Mouse (Mus musculus): ENCODE data around the gene Ppp4c. TPM values are rescaled to one million over a fixed set of nuclear protein-coding genes. Genes with fewer than 3 reads are reported as not detected.

Gene Ppp4c
- polyA plus RNA-seq, 1 experiment = 130 TPM

- WGBS = 82% methylated on average over 4 of the region's 4 CpGs
- peaks cover 4% of the 10 kb centered on the region for H3K4me1 ChIP-seq (ENCODE audit: control insufficient read depth, insufficient read depth, low read length)
- H3K27ac ChIP-seq (ENCODE audit: control insufficient read depth, insufficient read depth, low read depth, low read length, poor library complexity) = no peak overlapping the region
- no peak overlapping the region for H3K4me3 ChIP-seq (replicated peaks; ENCODE audit: control insufficient read depth, low read depth, low read length)
- TF ChIP-seq POLR2A (IDR thresholded peaks at IDR 0.05; ENCODE audit: borderline replicate concordance, control insufficient read depth, low read depth, low read length) = no peak
- TF ChIP-seq CTCF (IDR thresholded peaks at IDR 0.05; ENCODE audit: control insufficient read depth, insufficient read depth, low read length) = no peak
These were observed 1.4 kb upstream of the Ppp4c start for GRCm38 (mm10) chr7:126793456-126794270.

- Histone ChIP-seq H3K27ac (ENCODE audit: control insufficient read depth, insufficient read depth, low read depth, low read length, poor library complexity) (peak overlapping the region; percentile 88), H3K4me1 (ENCODE audit: control insufficient read depth, insufficient read depth, low read length) (peaks cover 4% of the 10 kb centered on the region), H3K4me3 (replicated peaks; ENCODE audit: control insufficient read depth, low read depth, low read length) (peak overlapping the region; percentile 77)
- no peak for TF ChIP-seq CTCF (IDR thresholded peaks at IDR 0.05; ENCODE audit: control insufficient read depth, insufficient read depth, low read length)
- TF ChIP-seq POLR2A (IDR thresholded peaks at IDR 0.05; ENCODE audit: borderline replicate concordance, control insufficient read depth, low read depth, low read length) = no peak
- 29% methylated on average over 11 of the region's 11 CpGs for WGBS
These were observed 586 bp upstream of the Ppp4c start for GRCm38 (mm10) chr7:126792721-126793443.

- TF ChIP-seq POLR2A (IDR thresholded peaks at IDR 0.05; ENCODE audit: borderline replicate concordance, control insufficient read depth, low read depth, low read length) (no peak), CTCF (IDR thresholded peaks at IDR 0.05; ENCODE audit: control insufficient read depth, insufficient read depth, low read length) (no peak)
- Histone ChIP-seq H3K4me1 (ENCODE audit: control insufficient read depth, insufficient read depth, low read length) (peaks cover 3% of the 10 kb centered on the region), H3K4me3 (replicated peaks; ENCODE audit: control insufficient read depth, low read depth, low read length) (no peak overlapping the region), H3K27ac (ENCODE audit: control insufficient read depth, insufficient read depth, low read depth, low read length, poor library complexity) (no peak overlapping the region)
- 91% methylated on average over 4 of the region's 4 CpGs for WGBS
These were observed 3.2 kb downstream of the Ppp4c start for GRCm38 (mm10) chr7:126789141-126789540.

GRCm38 (mm10) chr7:126786142-126786541 lies 6.2 kb downstream of the Ppp4c start:
- Histone ChIP-seq H3K4me1 (ENCODE audit: control insufficient read depth, insufficient read depth, low read length) (peaks cover 1% of the 10 kb centered on the region; the same call in 1 of the 2 replicates), H3K4me3 (replicated peaks; ENCODE audit: control insufficient read depth, low read depth, low read length) (no peak overlapping the region), H3K27ac (ENCODE audit: control insufficient read depth, insufficient read depth, low read depth, low read length, poor library complexity) (no peak overlapping the region)
- WGBS = 81% methylated on average over 14 of the region's 14 CpGs
- TF ChIP-seq POLR2A (IDR thresholded peaks at IDR 0.05; ENCODE audit: borderline replicate concordance, control insufficient read depth, low read depth, low read length) (no peak), CTCF (IDR thresholded peaks at IDR 0.05; ENCODE audit: control insufficient read depth, insufficient read depth, low read length) (no peak)

- 87% methylated on average over 4 of the region's 4 CpGs for WGBS
- no peak for TF ChIP-seq CTCF (IDR thresholded peaks at IDR 0.05; ENCODE audit: control insufficient read depth, insufficient read depth, low read length)
- TF ChIP-seq POLR2A (IDR thresholded peaks at IDR 0.05; ENCODE audit: borderline replicate concordance, control insufficient read depth, low read depth, low read length) = no peak
- H3K4me1 ChIP-seq (ENCODE audit: control insufficient read depth, insufficient read depth, low read length) = peaks cover 2% of the 10 kb centered on the region; the same call in 1 of the 2 replicates
- H3K27ac ChIP-seq (ENCODE audit: control insufficient read depth, insufficient read depth, low read depth, low read length, poor library complexity) = no peak overlapping the region
- no peak overlapping the region for H3K4me3 ChIP-seq (replicated peaks; ENCODE audit: control insufficient read depth, low read depth, low read length)
These were observed 7.2 kb downstream of the Ppp4c start for GRCm38 (mm10) chr7:126785056-126785455.

GRCm38 (mm10) chr7:126784469-126784868 lies 7.8 kb downstream of the Ppp4c start:
- H3K4me3 ChIP-seq (replicated peaks; ENCODE audit: control insufficient read depth, low read depth, low read length) = no peak overlapping the region
- no peak overlapping the region for H3K27ac ChIP-seq (ENCODE audit: control insufficient read depth, insufficient read depth, low read depth, low read length, poor library complexity)
- TF ChIP-seq CTCF (IDR thresholded peaks at IDR 0.05; ENCODE audit: control insufficient read depth, insufficient read depth, low read length) (no peak), POLR2A (IDR thresholded peaks at IDR 0.05; ENCODE audit: borderline replicate concordance, control insufficient read depth, low read depth, low read length) (no peak)
- 80% methylated on average over 7 of the region's 7 CpGs for WGBS
- H3K4me1 ChIP-seq (ENCODE audit: control insufficient read depth, insufficient read depth, low read length) = peaks cover 2% of the 10 kb centered on the region; the same call in 1 of the 2 replicates

- WGBS = 82% methylated on average over 13 of the region's 13 CpGs
- H3K4me1 ChIP-seq (ENCODE audit: control insufficient read depth, insufficient read depth, low read length) = peaks cover 5% of the 10 kb centered on the region
- no peak for TF ChIP-seq POLR2A (IDR thresholded peaks at IDR 0.05; ENCODE audit: borderline replicate concordance, control insufficient read depth, low read depth, low read length)
- no peak for TF ChIP-seq CTCF (IDR thresholded peaks at IDR 0.05; ENCODE audit: control insufficient read depth, insufficient read depth, low read length)
- no peak overlapping the region for H3K4me3 ChIP-seq (replicated peaks; ENCODE audit: control insufficient read depth, low read depth, low read length)
- no peak overlapping the region for H3K27ac ChIP-seq (ENCODE audit: control insufficient read depth, insufficient read depth, low read depth, low read length, poor library complexity)
These were observed 9.6 kb downstream of the Ppp4c start for GRCm38 (mm10) chr7:126782693-126783092.

GRCm38 (mm10) chr7:126781661-126782370 lies 10.5 kb downstream of the Ppp4c start:
- H3K4me1 ChIP-seq (ENCODE audit: control insufficient read depth, insufficient read depth, low read length) = peaks cover 5% of the 10 kb centered on the region
- no peak overlapping the region for H3K27ac ChIP-seq (ENCODE audit: control insufficient read depth, insufficient read depth, low read depth, low read length, poor library complexity)
- H3K4me3 ChIP-seq (replicated peaks; ENCODE audit: control insufficient read depth, low read depth, low read length) = no peak overlapping the region
- no peak for TF ChIP-seq POLR2A (IDR thresholded peaks at IDR 0.05; ENCODE audit: borderline replicate concordance, control insufficient read depth, low read depth, low read length)
- TF ChIP-seq CTCF (IDR thresholded peaks at IDR 0.05; ENCODE audit: control insufficient read depth, insufficient read depth, low read length) = no peak
- 82% methylated on average over 11 of the region's 11 CpGs for WGBS

Data from bone marrow, adult 2 months (tissue).